Mouse (Mus musculus) megakaryocyte progenitor cell, adult 5-6 weeks (primary cell): ENCODE measurements around the gene Nsd2. TPM values are rescaled to one million over a fixed set of nuclear protein-coding genes. Genes with fewer than 3 reads are reported as not detected.
"Not testable (repeated sequence)": the region's sequence is repeated elsewhere in the genome, so short reads cannot be mapped to it uniquely, and the experiment has no call there.

Source experiments
- ATAC-seq: replicated peaks from 2 replicates; pipeline ENCODE4 v1.8.0; 2016; ENCODE audit warnings: mild to moderate bottlenecking, moderate TSS enrichment, inconsistent platforms; ENCODE audit not compliant: poor library complexity
- total RNA-seq, 2 experiments: library from RNA; stranded (forward) in 1 of 2; stranded (reverse) in 1 of 2; fragments of 157-497, 149-512 nt in 1 of 2; fragments of 200-1000 nt in 1 of 2; gene quantifications; 2 replicates each; pipeline versions ENCODE4 v1.2.3 to v1.2.4; 2015 to 2017

Nsd2 gene
- total RNA-seq, 2 experiments from 2014 or later = 64.1 to 85.5 TPM

GRCm38 (mm10) chr5:33842549-33842948 lies 22.0 kb downstream of the Nsd2 start:
- ATAC-seq = no peak

GRCm38 (mm10) chr5:33851466-33851865 lies 30.9 kb downstream of the Nsd2 start:
- 0 out of 2 replicates have a peak, but pooled peaks have one; percentile 11 for ATAC-seq

DNA sequence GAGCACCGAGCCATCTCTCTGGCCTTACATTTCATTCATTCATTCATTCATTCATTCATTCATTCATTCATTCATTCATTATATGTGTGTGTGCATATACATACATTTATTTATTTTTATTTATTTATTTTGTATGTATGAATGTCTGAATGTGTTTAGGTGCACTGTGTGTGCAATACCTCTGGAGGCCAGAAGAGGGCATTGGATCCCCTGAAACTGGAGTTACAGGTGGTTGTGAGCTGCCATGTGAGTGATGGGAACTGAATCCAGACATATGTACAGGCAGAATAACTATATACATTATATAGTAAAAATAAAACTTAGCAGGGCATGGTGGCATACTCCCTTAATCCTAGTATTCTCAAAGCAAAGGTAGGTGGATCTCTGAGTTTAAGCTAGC lies 32.6 kb downstream of the Nsd2 start:
- no peak for ATAC-seq

DNA sequence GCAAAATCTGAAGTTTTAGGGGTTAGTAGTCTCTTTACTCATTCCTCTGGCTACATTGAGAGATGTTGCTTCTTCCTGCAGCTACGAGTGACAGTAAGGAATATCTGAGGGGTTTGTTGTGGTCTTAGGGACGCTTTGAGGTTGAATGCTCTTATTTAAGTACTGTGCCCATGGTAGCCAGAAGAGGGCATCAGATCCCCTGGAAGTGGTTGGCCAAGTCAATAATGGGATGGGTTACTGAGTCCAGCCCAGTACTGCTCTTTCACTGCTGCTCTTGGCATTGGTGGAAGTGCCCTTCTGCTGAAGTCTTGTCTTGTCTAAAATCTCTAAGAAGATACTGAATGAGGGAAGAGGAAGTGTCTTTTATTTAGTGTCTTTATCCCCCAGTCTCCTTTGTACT lies 33.5 kb downstream of the Nsd2 start:
- peak; percentile 46; the same call in 1 of the 2 replicates for ATAC-seq

DNA sequence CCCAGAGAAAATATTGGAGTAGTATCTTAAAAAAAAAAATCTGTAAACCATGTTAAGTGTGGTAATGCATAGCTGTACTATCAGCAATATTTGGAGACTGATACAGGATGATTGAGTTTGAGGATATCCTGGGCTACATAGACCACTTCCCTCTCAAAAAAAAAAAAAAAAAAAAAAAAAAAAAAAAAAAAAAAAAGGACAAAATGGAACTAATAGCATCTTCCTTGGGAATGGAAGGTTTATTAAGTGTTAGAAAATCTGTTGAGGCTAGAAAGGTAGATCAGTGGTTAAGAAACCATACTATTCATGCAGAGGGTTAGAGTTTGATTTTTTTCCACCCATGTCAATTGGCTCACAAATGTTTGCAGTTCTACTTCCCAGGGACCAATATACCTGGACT lies 37.2 kb downstream of the Nsd2 start:
- no peak for ATAC-seq

DNA sequence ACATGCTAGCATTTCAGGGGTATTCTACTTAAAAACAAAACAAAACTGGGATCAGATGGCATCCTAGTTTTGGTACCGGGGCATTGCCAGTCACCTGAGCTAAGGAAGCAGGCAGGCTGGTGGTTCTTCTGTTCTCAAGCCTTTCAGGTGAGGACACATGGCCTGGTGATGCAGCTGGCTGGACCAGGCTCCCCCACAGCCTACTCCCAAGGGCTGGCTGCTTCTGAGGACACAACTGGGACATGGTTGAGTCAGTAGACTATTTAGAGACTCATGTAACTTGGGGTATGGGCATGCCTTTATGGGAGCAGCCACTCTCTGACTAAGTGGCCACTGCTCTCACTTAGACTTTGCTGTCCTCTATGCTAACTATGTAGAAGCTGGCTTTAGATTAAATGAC lies 54.9 kb downstream of the Nsd2 start:
- no peak for ATAC-seq

- ATAC-seq = no peak
Measured at GRCm38 (mm10) chr5:33881118-33881517, 60.6 kb downstream of the Nsd2 start.

DNA sequence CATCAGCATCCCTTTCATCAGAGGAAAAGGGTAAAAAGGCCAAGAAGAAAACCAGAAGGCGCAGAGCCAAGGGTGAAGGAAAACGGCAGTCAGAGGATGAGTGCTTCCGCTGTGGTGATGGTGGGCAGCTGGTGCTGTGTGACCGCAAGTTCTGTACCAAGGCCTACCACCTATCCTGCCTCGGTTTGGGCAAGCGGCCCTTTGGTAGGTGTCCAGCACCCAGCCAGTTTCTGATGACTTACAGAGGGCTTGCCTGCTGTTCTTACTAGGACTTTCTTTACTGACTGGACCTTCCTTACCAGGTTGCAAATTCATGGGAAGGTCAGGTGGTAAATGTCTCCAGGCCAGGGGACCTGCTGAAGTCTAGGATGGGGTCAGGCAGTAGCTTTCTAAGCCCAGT lies 72.9 kb downstream of the Nsd2 start:
- ATAC-seq = no peak

DNA sequence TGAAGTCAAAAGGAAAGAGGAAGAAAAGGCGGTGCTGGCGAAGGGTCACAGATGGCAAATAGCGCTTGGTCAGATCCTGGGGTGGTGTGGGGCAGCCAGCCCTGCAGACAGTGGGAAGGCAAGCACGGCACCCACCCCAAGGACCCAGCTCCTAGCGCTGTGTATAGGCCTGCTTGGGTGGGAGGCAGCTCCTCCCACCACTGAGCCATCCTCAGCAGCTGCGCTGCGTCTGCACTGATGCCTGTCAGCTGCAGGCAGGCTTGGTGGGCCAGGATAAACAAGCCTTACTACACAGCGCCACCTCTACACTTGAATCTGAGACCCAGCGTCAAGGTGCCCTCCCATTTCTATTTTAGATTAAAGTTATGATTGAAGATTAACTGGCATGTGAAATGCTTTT lies 74.6 kb downstream of the Nsd2 start:
- 0 out of 2 replicates have a peak, but pooled peaks have one; percentile 9 for ATAC-seq

- no peak for ATAC-seq
Measured at GRCm38 (mm10) chr5:33897158-33897557, 76.6 kb downstream of the Nsd2 start.

- no peak for ATAC-seq
Measured at GRCm38 (mm10) chr5:33898671-33899070, 78.1 kb downstream of the Nsd2 start.

DNA sequence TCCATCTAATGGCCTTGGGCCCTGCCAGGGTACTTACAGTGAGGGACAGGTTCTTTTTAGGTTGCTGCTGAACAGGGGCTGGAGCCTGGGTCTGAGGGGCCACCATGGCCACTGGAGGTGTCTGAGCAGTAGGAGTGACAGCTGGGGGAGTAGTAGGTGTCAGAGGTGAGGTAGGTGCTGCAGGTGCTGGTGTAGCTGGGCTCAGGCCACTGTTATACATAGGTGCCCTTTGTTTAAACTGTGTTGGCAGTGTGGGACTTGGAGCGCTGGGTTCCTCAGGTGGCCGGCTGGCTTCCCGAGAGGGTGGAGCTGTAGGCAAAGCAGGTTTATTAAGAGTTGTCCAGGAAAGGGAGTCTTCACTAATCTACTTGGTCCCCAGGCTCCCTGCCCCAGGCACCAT lies 78.7 kb downstream of the Nsd2 start:
- ATAC-seq = no peak

DNA sequence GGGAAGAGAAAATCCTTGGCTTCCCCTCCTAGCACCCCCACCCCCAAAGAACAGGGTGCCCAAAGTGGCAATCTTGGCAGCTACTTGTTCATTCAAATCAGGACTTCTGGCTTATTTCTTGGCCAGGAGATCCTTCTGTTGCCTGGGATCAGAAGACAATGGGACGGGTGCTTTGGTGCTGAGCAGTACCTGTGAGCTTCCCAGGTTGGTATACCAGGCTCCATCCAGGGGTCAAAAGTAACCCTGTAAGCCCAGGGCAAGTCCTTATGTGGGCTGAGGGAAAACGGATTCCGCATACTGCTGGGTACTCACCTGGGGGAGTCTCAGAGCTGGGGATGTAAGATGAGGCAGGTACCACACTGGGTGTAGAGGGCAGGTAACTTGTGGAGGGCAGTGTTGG lies 79.6 kb downstream of the Nsd2 start:
- ATAC-seq = no peak

- ATAC-seq = no peak
Measured at GRCm38 (mm10) chr5:33900701-33901263, 80.3 kb downstream of the Nsd2 start.

DNA sequence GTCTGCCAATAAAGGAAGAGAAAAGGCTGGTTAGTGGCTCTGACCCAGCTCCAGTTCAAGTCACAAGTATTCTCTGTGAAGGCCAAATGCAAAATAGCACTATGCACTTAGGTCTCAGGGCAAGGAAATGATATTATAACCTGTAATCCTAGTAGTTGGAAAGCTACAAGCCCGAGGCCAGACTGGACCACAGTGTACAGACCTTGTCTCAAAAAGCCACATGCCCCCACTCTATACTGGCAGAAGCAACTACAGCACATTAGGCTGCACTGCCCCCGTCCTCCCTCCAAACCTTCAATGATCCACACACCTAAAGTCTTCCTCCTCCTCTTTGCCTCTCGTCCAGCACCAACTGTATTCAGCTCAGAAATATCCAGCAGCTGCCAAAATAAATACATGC lies 80.8 kb downstream of the Nsd2 start:
- ATAC-seq = no peak

DNA sequence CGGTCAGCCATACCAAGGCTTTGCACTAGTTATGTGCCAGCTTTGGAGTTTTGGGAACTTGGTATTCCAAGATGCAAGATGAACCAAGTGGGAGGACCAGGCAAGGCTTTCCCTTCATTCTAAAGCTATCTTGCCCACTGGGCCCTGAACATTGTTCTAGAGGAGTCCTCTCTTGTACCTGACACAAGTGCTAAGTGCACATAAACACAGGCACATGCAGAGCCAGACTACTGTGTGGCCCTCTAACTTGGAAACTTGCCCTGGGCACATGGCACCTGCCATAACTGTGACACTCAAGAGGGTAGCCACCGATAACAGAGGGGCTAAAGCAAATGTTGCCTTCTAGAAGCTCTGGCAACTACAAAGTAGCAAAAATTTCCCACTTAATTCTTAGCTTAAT lies 82.2 kb downstream of the Nsd2 start:
- ATAC-seq = no peak

DNA sequence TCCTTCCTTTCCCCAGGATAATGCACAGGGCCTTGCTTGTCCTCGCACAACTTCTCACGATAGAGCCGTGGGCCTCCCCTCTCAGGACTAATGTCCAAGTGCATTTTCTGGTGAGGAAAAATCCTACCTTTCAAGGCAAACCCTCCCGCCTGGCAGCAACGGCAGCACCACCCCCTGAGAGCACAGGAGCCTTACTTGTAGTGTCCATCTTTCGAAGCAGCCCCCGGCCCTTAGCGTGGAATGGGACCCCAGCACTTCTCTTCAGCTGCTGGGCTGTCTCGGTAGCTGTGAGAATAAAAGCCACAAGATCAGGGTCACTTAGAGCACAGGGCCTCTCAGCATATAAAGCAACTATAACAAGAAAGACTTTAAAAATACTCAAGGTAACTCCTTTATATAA lies 82.7 kb downstream of the Nsd2 start:
- ATAC-seq = no peak

DNA sequence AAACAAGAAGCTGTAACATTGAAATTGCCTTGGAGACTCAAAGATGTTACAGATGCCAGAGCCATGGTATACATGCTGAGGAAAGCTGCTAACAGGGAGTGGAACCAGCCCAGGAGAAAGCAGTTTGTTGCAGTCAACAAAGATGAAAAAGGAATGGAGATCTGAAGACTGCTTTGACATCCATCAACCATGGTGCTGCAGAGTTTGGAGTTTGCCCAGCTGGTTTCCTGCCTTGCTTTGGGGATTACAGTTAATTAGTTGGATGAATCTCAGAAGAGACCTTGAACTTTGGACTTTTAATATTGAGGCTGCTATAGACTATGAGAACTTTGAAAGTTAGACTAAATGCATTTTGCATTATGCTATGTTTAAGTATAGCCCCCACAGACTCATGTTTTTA lies 94.5 kb downstream of the Nsd2 start:
- ATAC-seq = not testable (repeated sequence)

GRCm38 (mm10) chr5:33916616-33917015 lies 96.1 kb downstream of the Nsd2 start:
- not testable (repeated sequence) for ATAC-seq

GRCm38 (mm10) chr5:33919466-33919865 lies 98.9 kb downstream of the Nsd2 start:
- ATAC-seq = no peak

GRCm38 (mm10) chr5:33920037-33920436 lies 99.5 kb downstream of the Nsd2 start:
- ATAC-seq = no peak

DNA sequence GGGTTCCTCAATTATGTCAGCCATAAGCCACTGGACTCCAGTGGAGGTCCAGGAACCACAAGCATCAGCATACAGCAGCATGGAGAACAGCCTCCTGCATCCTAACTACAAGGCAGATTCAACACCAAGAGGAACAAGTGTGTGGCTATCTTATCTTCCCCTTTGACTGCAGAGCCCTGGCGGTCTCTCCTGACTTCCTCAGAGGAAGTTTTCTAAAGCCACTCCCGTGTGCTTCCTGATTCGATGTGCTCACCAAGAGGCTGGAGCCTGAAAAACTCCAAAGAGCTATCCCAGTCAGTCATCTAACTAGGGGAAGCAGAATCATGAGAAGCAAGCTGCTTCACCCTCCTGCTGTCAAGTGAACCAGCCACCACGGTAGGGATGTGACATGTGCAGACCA lies 100.4 kb downstream of the Nsd2 start:
- ATAC-seq = peak; percentile 57

- ATAC-seq = no peak
Measured at GRCm38 (mm10) chr5:33921486-33922235, 101.1 kb downstream of the Nsd2 start.
